Mouse (Mus musculus): ENCODE measurements around the gene Rsu1. TPM values are rescaled to one million over a fixed set of nuclear protein-coding genes. Genes with fewer than 3 reads are reported as not detected.

Gene Rsu1
- polyA plus RNA-seq (2014; fragmentation: Illumina TruSeq; extraction: RNeasy Lipid Tissue Mini Kit (QIAGEN cat#74804); ENCODE audit: low replicate concordance): 22.1 TPM

DNA sequence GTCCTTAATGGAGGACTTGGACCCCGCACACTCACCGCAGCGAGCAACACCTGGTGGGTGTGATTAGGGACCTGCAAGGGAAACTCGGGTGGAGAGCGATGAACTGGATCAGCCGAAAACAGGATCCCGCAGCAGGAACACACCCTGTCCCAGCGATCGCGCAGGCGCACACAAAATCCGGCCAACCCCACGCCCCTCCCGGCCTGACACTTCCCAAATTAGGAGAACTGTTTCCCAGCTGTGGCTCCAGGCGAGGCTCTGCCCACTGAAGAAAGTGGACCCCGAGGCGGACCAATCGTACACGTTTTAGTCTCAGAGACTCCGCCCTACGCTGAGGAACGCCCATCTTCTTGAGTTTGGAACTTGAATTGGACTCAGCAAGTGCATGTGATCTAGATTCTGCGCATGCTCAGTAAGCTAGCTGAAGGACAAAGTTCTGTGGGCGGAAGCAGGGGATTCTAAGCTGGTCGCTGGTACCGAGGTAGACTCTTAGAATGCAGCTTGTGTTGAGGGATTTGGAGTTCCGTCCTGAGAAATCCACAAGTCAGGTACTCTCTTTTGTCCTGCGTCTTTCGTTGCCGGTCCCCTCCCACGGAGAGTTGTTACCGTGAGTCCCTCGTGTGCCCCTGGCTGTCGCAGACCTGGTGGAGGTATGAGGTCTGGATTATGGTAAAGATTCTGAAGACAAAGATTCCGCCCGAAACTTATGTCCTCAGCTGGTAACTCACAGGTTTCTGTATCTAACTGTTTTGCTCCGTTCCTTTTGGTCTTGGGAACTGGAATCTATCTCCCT lies at the start of gene Rsu1:
Gene Rsu1 (minus strand): TSS at position 251 of the 793 bp plus-strand sequence.

Other genes with a start within 250 kb of the Rsu1 start
- gene Cubn, start 220.4 kb upstream of the Rsu1 start, polyA plus RNA-seq (2014; fragmentation: Illumina TruSeq; extraction: RNeasy Lipid Tissue Mini Kit (QIAGEN cat#74804); ENCODE audit: low replicate concordance): 107 TPM